Mouse (Mus musculus): ENCODE results near the gene D930048N14Rik.

DNA sequence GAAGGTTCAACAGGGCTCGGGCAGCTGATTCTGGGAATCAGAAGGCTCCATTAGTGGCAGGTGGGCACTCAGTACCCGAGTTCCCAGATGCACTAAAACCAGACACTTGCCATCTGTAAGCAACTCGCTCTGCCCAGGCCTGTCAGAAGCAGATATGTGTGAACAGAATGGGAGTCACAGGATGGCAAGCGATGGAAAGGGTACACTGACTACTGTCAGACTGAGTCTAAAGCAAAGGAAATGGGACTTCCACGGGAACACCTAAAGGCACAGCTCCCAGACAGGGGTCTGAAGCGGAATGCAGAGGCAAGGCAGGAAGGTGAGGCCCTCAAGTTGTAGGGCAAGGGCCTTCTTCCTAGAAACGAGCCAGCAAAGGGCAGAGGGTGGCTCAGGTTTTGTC is 4.5 kb upstream of the D930048N14Rik start:
- TF ChIP-seq CTCF (IDR thresholded peaks at IDR 0.05; ENCODE audit: insufficient read depth, low read length) (no peak), POLR2A (IDR thresholded peaks at IDR 0.05; ENCODE audit: borderline replicate concordance, extremely low read depth, low read depth, low read length) (no peak)

Measured in lung, adult 2 months (tissue).